Mouse (Mus musculus): ENCODE data around the gene Cdc34. TPM values are rescaled to one million over a fixed set of nuclear protein-coding genes. Genes with fewer than 3 reads are reported as not detected.

Cdc34 gene
- polyA plus RNA-seq, 1 experiment from 2014 or later = 122 TPM

DNA sequence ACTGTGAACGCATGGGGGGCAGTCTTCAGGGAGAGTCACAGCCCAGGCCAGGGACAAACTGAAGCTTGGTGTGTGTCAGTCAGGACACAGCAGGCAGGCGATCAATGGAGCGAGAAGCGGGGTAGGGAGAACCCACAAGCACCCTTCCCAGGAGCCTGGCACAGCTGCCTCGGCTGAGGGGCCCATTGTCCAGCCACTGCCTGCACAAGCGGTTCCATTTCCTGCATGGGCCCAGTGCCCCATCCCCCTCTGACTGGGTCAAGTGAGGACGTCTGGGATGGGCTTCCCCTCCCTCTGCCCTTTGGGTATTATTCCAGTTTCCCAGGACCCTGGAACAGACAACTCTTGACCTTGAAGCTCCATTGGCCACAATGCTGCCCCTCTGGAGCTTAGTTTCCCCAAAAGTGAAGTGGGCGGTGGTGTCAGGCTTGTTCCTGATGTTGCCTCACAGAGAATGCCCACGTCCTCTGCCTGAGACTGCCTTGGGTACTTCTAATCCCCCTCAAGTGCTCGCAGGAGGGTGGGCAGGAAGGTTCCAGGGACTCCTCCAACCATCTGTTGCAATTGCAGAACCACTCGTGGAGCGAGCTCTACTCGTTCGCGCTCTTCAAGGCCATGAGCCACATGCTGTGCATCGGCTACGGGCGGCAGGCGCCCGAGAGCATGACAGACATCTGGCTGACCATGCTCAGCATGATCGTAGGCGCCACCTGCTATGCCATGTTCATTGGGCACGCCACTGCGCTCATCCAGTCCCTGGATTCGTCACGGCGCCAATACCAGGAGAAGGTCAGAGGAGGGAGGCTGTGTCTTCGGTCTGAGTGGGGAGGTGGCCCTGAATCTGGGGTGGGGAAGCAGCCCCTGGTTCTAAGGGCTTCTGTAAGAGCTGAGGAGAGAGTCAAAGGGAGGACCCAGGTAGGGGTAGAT is 46.6 kb downstream of the Cdc34 start:
- Histone ChIP-seq H3K9me3 (peaks cover 4% of the 10 kb centered on the region; the same call in 1 of the 2 replicates), H3K4me3 (no peak overlapping the region), H3K4me2 (no peak overlapping the region), H3K9ac (no peak overlapping the region), H3K4me1 (peaks cover 12% of the 10 kb centered on the region), H3K36me3 (peaks cover 5% of the 10 kb centered on the region), H3K27ac (replicated peaks) (no peak overlapping the region), H3K27me3 (replicated peaks) (peaks cover 13% of the 10 kb centered on the region)
- no peak for ATAC-seq (ENCODE audit: extremely low read depth, insufficient number of reproducible peaks, low FRiP score, low TSS enrichment)
- 69% methylated on average over 28 of the region's 28 CpGs for whole genome bisulfite sequencing

DNA sequence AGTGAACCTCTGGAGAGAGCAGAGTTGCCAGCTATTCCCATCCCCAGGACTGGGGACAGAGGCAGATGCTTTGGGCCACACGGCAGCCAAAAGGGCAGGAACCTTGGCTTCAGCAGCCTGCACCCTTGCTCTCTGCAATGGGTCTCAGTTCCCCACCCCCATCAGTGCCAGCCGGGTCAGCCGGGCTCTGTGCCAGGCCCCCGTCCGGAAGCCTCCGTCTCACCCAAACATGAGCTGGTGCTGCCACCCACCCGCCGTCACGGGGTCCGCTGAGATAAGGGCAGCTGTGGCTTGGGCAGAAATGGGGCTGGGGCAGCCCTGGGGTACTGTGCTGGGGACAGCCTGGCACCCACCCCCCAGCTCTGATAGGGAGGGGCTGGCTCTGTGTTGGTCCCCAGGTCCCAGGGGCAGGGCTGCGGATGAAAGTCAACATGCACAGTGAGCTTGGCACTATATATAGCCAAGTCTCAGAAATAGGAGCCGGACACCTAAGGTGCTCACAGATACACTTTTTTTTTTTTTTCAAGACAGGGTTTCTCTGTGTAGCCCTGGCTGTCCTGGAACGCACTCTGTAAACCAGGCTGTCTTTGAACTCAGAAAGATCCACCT is 47.5 kb downstream of the Cdc34 start:
- no peak overlapping the region for H3K4me3 ChIP-seq
- 65% methylated on average over 13 of the region's 13 CpGs for WGBS

DNA sequence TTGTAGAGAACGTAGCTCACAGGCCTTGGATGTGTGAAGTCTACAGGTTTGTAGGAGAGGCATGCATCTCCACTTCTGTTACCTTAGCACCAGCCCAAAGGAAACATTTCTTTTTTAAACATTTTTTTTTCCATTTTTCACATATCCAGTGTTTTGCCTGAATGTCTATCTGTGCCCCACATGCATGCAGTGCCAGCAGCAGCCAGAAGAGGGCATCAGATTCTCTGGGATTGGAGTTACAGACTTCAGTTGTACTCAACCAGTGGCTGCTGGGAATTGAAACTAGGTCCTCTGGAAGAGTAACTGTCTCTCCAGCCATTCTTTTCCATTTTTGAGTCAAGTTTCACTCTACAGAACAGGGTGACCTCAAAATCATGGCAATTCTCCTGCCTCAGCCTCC is 50.5 kb downstream of the Cdc34 start:
- Histone ChIP-seq H3K27me3 (replicated peaks) (peaks cover 43% of the 10 kb centered on the region), H3K36me3 (peaks cover 45% of the 10 kb centered on the region), H3K9me3 (peaks cover 30% of the 10 kb centered on the region), H3K4me3 (no peak overlapping the region), H3K9ac (no peak overlapping the region), H3K4me2 (no peak overlapping the region), H3K27ac (replicated peaks) (no peak overlapping the region), H3K4me1 (peaks cover 12% of the 10 kb centered on the region)
- ATAC-seq (ENCODE audit: extremely low read depth, insufficient number of reproducible peaks, low FRiP score, low TSS enrichment) = no peak
- 90% methylated on average over 1 of the region's 1 CpGs for WGBS

More for the DNA sequence above, 47.5 kb downstream of the Cdc34 start:
- no peak overlapping the region for H3K27ac ChIP-seq (replicated peaks)
- peak; percentile 12; the same call in 1 of the 2 replicates for ATAC-seq (ENCODE audit: extremely low read depth, insufficient number of reproducible peaks, low FRiP score, low TSS enrichment)
- H3K9me3 ChIP-seq = peaks cover 4% of the 10 kb centered on the region; the same call in 1 of the 2 replicates
- no peak overlapping the region for H3K9ac ChIP-seq
- peaks cover 15% of the 10 kb centered on the region for H3K27me3 ChIP-seq (replicated peaks)
- H3K4me2 ChIP-seq = no peak overlapping the region
- peaks cover 6% of the 10 kb centered on the region for H3K4me1 ChIP-seq
- H3K36me3 ChIP-seq = peaks cover 14% of the 10 kb centered on the region

- 73% methylated on average over 15 of the region's 15 CpGs for WGBS
Observed at GRCm38 (mm10) chr10:79733847-79734246, 51.9 kb downstream of the Cdc34 start.

GRCm38 (mm10) chr10:79735361-79735760 is 53.4 kb downstream of the Cdc34 start:
- WGBS = 34% methylated on average over 49 of the region's 52 CpGs
- no peak for ATAC-seq (ENCODE audit: extremely low read depth, insufficient number of reproducible peaks, low FRiP score, low TSS enrichment)
- Histone ChIP-seq H3K9me3 (peaks cover 56% of the 10 kb centered on the region), H3K9ac (no peak overlapping the region), H3K36me3 (peaks cover 73% of the 10 kb centered on the region), H3K4me2 (peak overlapping the region; percentile 44), H3K4me1 (peaks cover 6% of the 10 kb centered on the region; the same call in 1 of the 2 replicates), H3K27me3 (replicated peaks) (peaks cover 30% of the 10 kb centered on the region), H3K4me3 (peak overlapping the region; percentile 25), H3K27ac (replicated peaks) (no peak overlapping the region)

More at GRCm38 (mm10) chr10:79733847-79734246, 51.9 kb downstream of the Cdc34 start:
- Histone ChIP-seq H3K4me3 (no peak overlapping the region), H3K27me3 (replicated peaks) (peaks cover 35% of the 10 kb centered on the region), H3K27ac (replicated peaks) (no peak overlapping the region), H3K9ac (no peak overlapping the region), H3K9me3 (peaks cover 41% of the 10 kb centered on the region), H3K4me1 (peaks cover 12% of the 10 kb centered on the region), H3K36me3 (peaks cover 58% of the 10 kb centered on the region), H3K4me2 (no peak overlapping the region)
- no peak for ATAC-seq (ENCODE audit: extremely low read depth, insufficient number of reproducible peaks, low FRiP score, low TSS enrichment)

DNA sequence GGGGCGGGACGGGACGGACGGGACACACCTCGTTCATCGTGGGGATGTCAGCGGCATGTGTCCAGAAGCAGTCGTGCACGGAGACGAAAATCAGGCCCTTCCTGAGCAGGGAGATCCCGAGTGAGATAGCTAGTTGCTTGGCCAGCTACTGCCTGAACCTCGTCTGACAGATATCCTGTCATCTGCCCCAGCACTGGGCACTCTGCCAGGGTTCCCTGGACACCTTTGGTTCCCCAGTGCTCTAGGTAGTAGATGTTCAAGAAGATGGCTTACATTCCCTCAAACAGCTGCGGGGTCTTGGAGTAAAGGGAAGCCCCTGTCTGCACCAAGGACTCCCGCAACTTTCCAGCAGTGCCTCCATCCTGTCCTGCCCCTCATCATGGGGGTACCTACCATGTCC is 54.7 kb downstream of the Cdc34 start:
- Histone ChIP-seq H3K4me2 (no peak overlapping the region), H3K4me3 (no peak overlapping the region), H3K27me3 (replicated peaks) (peaks cover 30% of the 10 kb centered on the region), H3K9me3 (peaks cover 68% of the 10 kb centered on the region), H3K4me1 (peaks cover 6% of the 10 kb centered on the region; the same call in 1 of the 2 replicates), H3K9ac (no peak overlapping the region), H3K27ac (replicated peaks) (no peak overlapping the region), H3K36me3 (peaks cover 87% of the 10 kb centered on the region)
- no peak for ATAC-seq (ENCODE audit: extremely low read depth, insufficient number of reproducible peaks, low FRiP score, low TSS enrichment)
- whole genome bisulfite sequencing = 89% methylated on average over 11 of the region's 14 CpGs

Other genes starting within 250 kb of the Cdc34 start
- not detected in 2 replicates for gene Vmn2r83, start 213.5 kb upstream of the Cdc34 start, polyA plus RNA-seq (2015; fragmentation: Nextera tagmentation; extraction: Ambion mirVana)
- 10.9 and 13.1 TPM in 2 replicates for gene Plpp2, start 148.4 kb upstream of the Cdc34 start, polyA plus RNA-seq (2015; fragmentation: Nextera tagmentation; extraction: Ambion mirVana)
- 32.9 and 33.5 TPM in 2 replicates for gene Mier2, start 127.0 kb upstream of the Cdc34 start, polyA plus RNA-seq (2015; fragmentation: Nextera tagmentation; extraction: Ambion mirVana)
- not detected in 2 replicates for gene Theg, start 94.9 kb upstream of the Cdc34 start, polyA plus RNA-seq (2015; fragmentation: Nextera tagmentation; extraction: Ambion mirVana)
- not detected in 2 replicates for gene C2cd4c, start 68.2 kb upstream of the Cdc34 start, polyA plus RNA-seq (2015; fragmentation: Nextera tagmentation; extraction: Ambion mirVana)
- gene Shc2, start 44.3 kb upstream of the Cdc34 start, polyA plus RNA-seq (2015; fragmentation: Nextera tagmentation; extraction: Ambion mirVana) = 1.9 and 2.6 TPM in 2 replicates
- gene Odf3l2, start 36.5 kb upstream of the Cdc34 start, polyA plus RNA-seq (2015; fragmentation: Nextera tagmentation; extraction: Ambion mirVana) = not detected in 2 replicates
- 0.82 and 1.2 TPM in 2 replicates for gene Madcam1, start 17.6 kb upstream of the Cdc34 start, polyA plus RNA-seq (2015; fragmentation: Nextera tagmentation; extraction: Ambion mirVana)
- gene Tpgs1, start 12.8 kb upstream of the Cdc34 start, polyA plus RNA-seq (2015; fragmentation: Nextera tagmentation; extraction: Ambion mirVana) = 41.4 and 43.1 TPM in 2 replicates
- 0.67 and 1.0 TPM in 2 replicates for gene Gzmm, start 6.8 kb downstream of the Cdc34 start, polyA plus RNA-seq (2015; fragmentation: Nextera tagmentation; extraction: Ambion mirVana)
- 1,093 and 1,212 TPM in 2 replicates for gene Bsg, start 22.3 kb downstream of the Cdc34 start, polyA plus RNA-seq (2015; fragmentation: Nextera tagmentation; extraction: Ambion mirVana)
- 0.06 and 0.09 TPM in 2 replicates for gene Hcn2, start 34.4 kb downstream of the Cdc34 start, polyA plus RNA-seq (2015; fragmentation: Nextera tagmentation; extraction: Ambion mirVana)
- 30.2 and 30.9 TPM in 2 replicates for gene Polrmt, start 64.4 kb downstream of the Cdc34 start, polyA plus RNA-seq (2015; fragmentation: Nextera tagmentation; extraction: Ambion mirVana)
- gene Fgf22, start 72.9 kb downstream of the Cdc34 start, polyA plus RNA-seq (2015; fragmentation: Nextera tagmentation; extraction: Ambion mirVana) = 0.17 TPM in 1 of 2 replicates, not detected in the other
- gene Rnf126, start 84.8 kb downstream of the Cdc34 start, polyA plus RNA-seq (2015; fragmentation: Nextera tagmentation; extraction: Ambion mirVana) = 61.4 and 66.3 TPM in 2 replicates
- 23.8 and 27.3 TPM in 2 replicates for gene Fstl3, start 95.1 kb downstream of the Cdc34 start, polyA plus RNA-seq (2015; fragmentation: Nextera tagmentation; extraction: Ambion mirVana)
- gene Prss57, start 108.8 kb downstream of the Cdc34 start, polyA plus RNA-seq (2015; fragmentation: Nextera tagmentation; extraction: Ambion mirVana) = 0.51 TPM in 1 of 2 replicates, not detected in the other
- gene Palm, start 111.4 kb downstream of the Cdc34 start, polyA plus RNA-seq (2015; fragmentation: Nextera tagmentation; extraction: Ambion mirVana) = 67.1 and 69.3 TPM in 2 replicates
- 1.2 and 1.4 TPM in 2 replicates for gene Misp, start 138.8 kb downstream of the Cdc34 start, polyA plus RNA-seq (2015; fragmentation: Nextera tagmentation; extraction: Ambion mirVana)
- gene Ptbp1, start 172.2 kb downstream of the Cdc34 start, polyA plus RNA-seq (2015; fragmentation: Nextera tagmentation; extraction: Ambion mirVana) = 122 and 141 TPM in 2 replicates
- gene Prtn3, start 192.3 kb downstream of the Cdc34 start, polyA plus RNA-seq (2015; fragmentation: Nextera tagmentation; extraction: Ambion mirVana) = 2.5 and 2.6 TPM in 2 replicates
- 15.8 and 16.4 TPM in 2 replicates for gene Plppr3, start 192.4 kb downstream of the Cdc34 start, polyA plus RNA-seq (2015; fragmentation: Nextera tagmentation; extraction: Ambion mirVana)
- 0.25 and 0.96 TPM in 2 replicates for gene Elane, start 204.1 kb downstream of the Cdc34 start, polyA plus RNA-seq (2015; fragmentation: Nextera tagmentation; extraction: Ambion mirVana)
- not detected in 2 replicates for gene Cfd, start 208.7 kb downstream of the Cdc34 start, polyA plus RNA-seq (2015; fragmentation: Nextera tagmentation; extraction: Ambion mirVana)
- gene Med16, start 226.7 kb downstream of the Cdc34 start, polyA plus RNA-seq (2015; fragmentation: Nextera tagmentation; extraction: Ambion mirVana) = 41.8 and 42.1 TPM in 2 replicates
- gene Gm26602, start 228.7 kb downstream of the Cdc34 start, polyA plus RNA-seq (2015; fragmentation: Nextera tagmentation; extraction: Ambion mirVana) = 1.7 TPM in 1 of 2 replicates, not detected in the other
- gene Kiss1r, start 234.8 kb downstream of the Cdc34 start, polyA plus RNA-seq (2015; fragmentation: Nextera tagmentation; extraction: Ambion mirVana) = 0.60 and 0.67 TPM in 2 replicates
- 95.6 and 100 TPM in 2 replicates for gene R3hdm4, start 239.0 kb downstream of the Cdc34 start, polyA plus RNA-seq (2015; fragmentation: Nextera tagmentation; extraction: Ambion mirVana)
- gene Arid3a, start 244.8 kb downstream of the Cdc34 start, polyA plus RNA-seq (2015; fragmentation: Nextera tagmentation; extraction: Ambion mirVana) = 3.4 and 4.2 TPM in 2 replicates

Data from heart, embryonic 13.5 days (tissue).